Mouse (Mus musculus): Measurements from ENCODE around the gene Il6st. TPM values are rescaled to one million over a fixed set of nuclear protein-coding genes. Genes with fewer than 3 reads are reported as not detected.

Il6st gene
- polyA plus RNA-seq (2012; ENCODE audit: insufficient read depth, low replicate concordance), result 0.86 and 2.2 TPM in 2 replicates

- TF ChIP-seq FLI1 (IDR thresholded peaks at IDR 0.05; ENCODE audit: low read length) (no peak), GATA1 (IDR thresholded peaks at IDR 0.05; ENCODE audit: borderline replicate concordance, low read length) (no peak)
- Histone ChIP-seq H3K27me3 (replicated peaks) (no peaks in the 10 kb centered on the region), H3K4me1 (peaks cover 58% of the 10 kb centered on the region)
These were observed at the start of gene Il6st for GRCm38 (mm10) chr13:112463868-112464625. Gene Il6st, plus strand, starts transcription at chr13:112464070.

GRCm38 (mm10) chr13:112415896-112416295 lies 48.0 kb upstream of the Il6st start:
- no peaks in the 10 kb centered on the region for H3K27me3 ChIP-seq (replicated peaks)
- TF ChIP-seq GATA1 (IDR thresholded peaks at IDR 0.05; ENCODE audit: borderline replicate concordance, low read length), result no peak
- no peak for TF ChIP-seq FLI1 (IDR thresholded peaks at IDR 0.05; ENCODE audit: low read length)
- H3K36me3 ChIP-seq (replicated peaks; ENCODE audit: low read length), result peaks cover 18% of the 10 kb centered on the region
- peaks cover 82% of the 10 kb centered on the region for H3K4me1 ChIP-seq
- H3K4me3 ChIP-seq (replicated peaks), result peak overlapping the region; percentile 68
- H3K9me3 ChIP-seq, result no peaks in the 10 kb centered on the region

More at GRCm38 (mm10) chr13:112463868-112464625, at the start of gene Il6st:
- peaks cover 11% of the 10 kb centered on the region for H3K36me3 ChIP-seq (replicated peaks; ENCODE audit: low read length)
- no peaks in the 10 kb centered on the region for H3K9me3 ChIP-seq
- peak within 1 kb of the TSS; percentile 98 for H3K4me3 ChIP-seq (replicated peaks)

GRCm38 (mm10) chr13:112416410-112417162 lies 47.3 kb upstream of the Il6st start:
- TF ChIP-seq GATA1 (IDR thresholded peaks at IDR 0.05; ENCODE audit: borderline replicate concordance, low read length), result no peak
- TF ChIP-seq FLI1 (IDR thresholded peaks at IDR 0.05; ENCODE audit: low read length), result no peak
- peaks cover 76% of the 10 kb centered on the region for H3K4me1 ChIP-seq
- H3K9me3 ChIP-seq, result no peaks in the 10 kb centered on the region
- H3K27me3 ChIP-seq (replicated peaks), result no peaks in the 10 kb centered on the region
- peaks cover 13% of the 10 kb centered on the region for H3K36me3 ChIP-seq (replicated peaks; ENCODE audit: low read length)
- peak overlapping the region; percentile 79 for H3K4me3 ChIP-seq (replicated peaks)

GRCm38 (mm10) chr13:112417163-112417523 lies 46.7 kb upstream of the Il6st start:
- peaks cover 10% of the 10 kb centered on the region for H3K36me3 ChIP-seq (replicated peaks; ENCODE audit: low read length)
- peaks cover 76% of the 10 kb centered on the region for H3K4me1 ChIP-seq

GRCm38 (mm10) chr13:112417861-112418423 lies 45.9 kb upstream of the Il6st start:
- Histone ChIP-seq H3K4me1 (peaks cover 74% of the 10 kb centered on the region), H3K27me3 (replicated peaks) (no peaks in the 10 kb centered on the region), H3K36me3 (replicated peaks; ENCODE audit: low read length) (peaks cover 7% of the 10 kb centered on the region), H3K4me3 (replicated peaks) (no peak overlapping the region), H3K9me3 (no peaks in the 10 kb centered on the region)
- TF ChIP-seq GATA1 (IDR thresholded peaks at IDR 0.05; ENCODE audit: borderline replicate concordance, low read length) (no peak), FLI1 (IDR thresholded peaks at IDR 0.05; ENCODE audit: low read length) (no peak)

More at GRCm38 (mm10) chr13:112417163-112417523, 46.7 kb upstream of the Il6st start:
- H3K9me3 ChIP-seq, result no peaks in the 10 kb centered on the region
- H3K4me3 ChIP-seq (replicated peaks), result peak overlapping the region; percentile 73
- TF ChIP-seq FLI1 (IDR thresholded peaks at IDR 0.05; ENCODE audit: low read length), result no peak
- TF ChIP-seq GATA1 (IDR thresholded peaks at IDR 0.05; ENCODE audit: borderline replicate concordance, low read length), result no peak
- H3K27me3 ChIP-seq (replicated peaks), result no peaks in the 10 kb centered on the region

- Histone ChIP-seq H3K4me3 (replicated peaks) (peak overlapping the region; percentile 39), H3K36me3 (replicated peaks; ENCODE audit: low read length) (peaks cover under 1% of the 10 kb centered on the region), H3K4me1 (peaks cover 71% of the 10 kb centered on the region), H3K27me3 (replicated peaks) (no peaks in the 10 kb centered on the region), H3K9me3 (no peaks in the 10 kb centered on the region)
- TF ChIP-seq FLI1 (IDR thresholded peaks at IDR 0.05; ENCODE audit: low read length) (no peak), GATA1 (IDR thresholded peaks at IDR 0.05; ENCODE audit: borderline replicate concordance, low read length) (no peak)
These were observed 45.3 kb upstream of the Il6st start for GRCm38 (mm10) chr13:112418595-112418994.

GRCm38 (mm10) chr13:112424212-112424611 lies 39.7 kb upstream of the Il6st start:
- Histone ChIP-seq H3K4me3 (replicated peaks) (no peak overlapping the region), H3K36me3 (replicated peaks; ENCODE audit: low read length) (no peaks in the 10 kb centered on the region), H3K4me1 (peaks cover 71% of the 10 kb centered on the region), H3K9me3 (no peaks in the 10 kb centered on the region), H3K27me3 (replicated peaks) (no peaks in the 10 kb centered on the region)
- TF ChIP-seq GATA1 (IDR thresholded peaks at IDR 0.05; ENCODE audit: borderline replicate concordance, low read length) (no peak), FLI1 (IDR thresholded peaks at IDR 0.05; ENCODE audit: low read length) (no peak)

GRCm38 (mm10) chr13:112424635-112425034 lies 39.2 kb upstream of the Il6st start:
- Histone ChIP-seq H3K9me3 (no peaks in the 10 kb centered on the region), H3K27me3 (replicated peaks) (no peaks in the 10 kb centered on the region), H3K4me3 (replicated peaks) (no peak overlapping the region), H3K36me3 (replicated peaks; ENCODE audit: low read length) (no peaks in the 10 kb centered on the region), H3K4me1 (peaks cover 67% of the 10 kb centered on the region)
- TF ChIP-seq GATA1 (IDR thresholded peaks at IDR 0.05; ENCODE audit: borderline replicate concordance, low read length), result no peak
- no peak for TF ChIP-seq FLI1 (IDR thresholded peaks at IDR 0.05; ENCODE audit: low read length)

- TF ChIP-seq GATA1 (IDR thresholded peaks at IDR 0.05; ENCODE audit: borderline replicate concordance, low read length) (no peak), FLI1 (IDR thresholded peaks at IDR 0.05; ENCODE audit: low read length) (no peak)
- Histone ChIP-seq H3K4me3 (replicated peaks) (peak overlapping the region; percentile 62), H3K4me1 (peaks cover 61% of the 10 kb centered on the region), H3K36me3 (replicated peaks; ENCODE audit: low read length) (no peaks in the 10 kb centered on the region), H3K9me3 (no peaks in the 10 kb centered on the region), H3K27me3 (replicated peaks) (no peaks in the 10 kb centered on the region)
These were observed 38.7 kb upstream of the Il6st start for GRCm38 (mm10) chr13:112425181-112425654.
